20 mouse cellular contexts compared by ENCODE assay signal in genomic region chr5:75607971-75608370, GRCm38 (mm10). TPM values are rescaled to one million over a fixed set of nuclear protein-coding genes. Genes with fewer than 3 reads are reported as not detected.
A peak's percentile ranks its signal among the peaks of the same experiment; 100 is the strongest.
DNase-seq lines count a peak whose midpoint lies in the region; ATAC-seq and TF ChIP-seq lines count a peak whose summit lies in the region.
"Had no signal": no experiment of that assay in that cellular context is flagged by ENCODE, and none has a peak within 500 bp of the region (broad histone marks: within the 10 kb centered on the region; RNA-seq: fewer than 3 reads in every experiment).

No protein-coding gene starts in this region.

- H3K4me2 ChIP-seq in heart, embryonic 16.5 days (ENCODE audit: low read depth, low read length), result peak overlapping the region; percentile 46
- H3K4me2 ChIP-seq in liver, postnatal 0 days (ENCODE audit: low read depth, low read length), result 0 out of 2 replicates have a peak overlapping the region, but pooled peaks have one; percentile 7
- H3K4me2 ChIP-seq: hindbrain, embryonic 13.5 days; lung, embryonic 14.5 days; neural tube, embryonic 13.5 days; stomach, embryonic 15.5 days had no signal

- no peaks in the 10 kb centered on the region for H3K27me3 ChIP-seq in heart, embryonic 16.5 days (ENCODE audit: control insufficient read depth, insufficient read depth, low read length)
- H3K27me3 ChIP-seq in liver, postnatal 0 days (ENCODE audit: insufficient read depth, low read length), result no peaks in the 10 kb centered on the region
- H3K27me3 ChIP-seq: hindbrain, embryonic 13.5 days; neural tube, embryonic 13.5 days; stomach, embryonic 15.5 days had no signal

- no peaks in the 10 kb centered on the region for H3K36me3 ChIP-seq in heart, embryonic 16.5 days (ENCODE audit: control insufficient read depth, insufficient read depth)
- H3K36me3 ChIP-seq in liver, postnatal 0 days (replicated peaks; ENCODE audit: insufficient read depth, low read length), result no peaks in the 10 kb centered on the region
- H3K36me3 ChIP-seq: stomach, embryonic 15.5 days had no signal

- no peak overlapping the region for H3K27ac ChIP-seq in heart, embryonic 16.5 days (ENCODE audit: low read length)
- H3K27ac ChIP-seq in liver, postnatal 0 days (ENCODE audit: low read depth), result no peak overlapping the region
- H3K27ac ChIP-seq: embryonic facial prominence, embryonic 10.5 days; left cerebral cortex, adult 2 months; neural tube, embryonic 13.5 days; stomach, embryonic 15.5 days had no signal

- H3K4me1 ChIP-seq in heart, embryonic 16.5 days (ENCODE audit: control insufficient read depth, insufficient read depth, low read length), result peaks cover 14% of the 10 kb centered on the region
- H3K4me1 ChIP-seq in liver, postnatal 0 days (ENCODE audit: insufficient read depth), result no peaks in the 10 kb centered on the region
- H3K4me1 ChIP-seq: stomach, embryonic 15.5 days had no signal

- ATAC-seq in heart, embryonic 16.5 days (replicated peaks; ENCODE audit: extremely low read depth, insufficient read depth, low FRiP score), result no peak
- ATAC-seq in common myeloid progenitor, adult 5-6 weeks (replicated peaks; ENCODE audit: low read depth, poor library complexity, severe bottlenecking), result peak; percentile 54
- peak; percentile 40 for ATAC-seq in liver, postnatal 0 days
- ATAC-seq: forebrain, embryonic 16.5 days; intestine, postnatal 0 days had no signal

- peak overlapping the region; percentile 23 for H3K4me3 ChIP-seq in heart, embryonic 16.5 days (ENCODE audit: low read length)
- no peak overlapping the region for H3K4me3 ChIP-seq in liver, postnatal 0 days (ENCODE audit: low read depth, low read length)
- H3K4me3 ChIP-seq: embryonic facial prominence, embryonic 10.5 days; hindbrain, embryonic 13.5 days; left cerebral cortex, adult 2 months; neural tube, embryonic 13.5 days; stomach, embryonic 15.5 days had no signal

- no peaks in the 10 kb centered on the region for H3K9me3 ChIP-seq in heart, embryonic 16.5 days (replicated peaks; ENCODE audit: control insufficient read depth, low read length)
- H3K9me3 ChIP-seq in liver, postnatal 0 days (ENCODE audit: low read length), result no peaks in the 10 kb centered on the region
- H3K9me3 ChIP-seq: embryonic facial prominence, embryonic 10.5 days; hindbrain, embryonic 13.5 days; neural tube, embryonic 13.5 days; stomach, embryonic 15.5 days had no signal

- no peak for DNase-seq in heart, postnatal 10 days
- DNase-seq in MEL-GATA-1-ER (ENCODE audit: extremely low read depth, low read depth), result peak; percentile 73
- DNase-seq in liver, postnatal 0 days, result no peak
- DNase-seq in thymus, adult 18-20 months, result no peak
- DNase-seq in left cerebral cortex, postnatal 25 days (ENCODE audit: low spot score in 2 of 2), result no peak
- DNase-seq: cerebellum, adult 11 months; cerebellum, postnatal 14 days; kidney, postnatal 10 days; lung, postnatal 4 days; right cerebral cortex, postnatal 14 days had no signal

- H3K9ac ChIP-seq in heart, embryonic 16.5 days (ENCODE audit: low read length), result no peak overlapping the region
- no peak overlapping the region for H3K9ac ChIP-seq in liver, postnatal 0 days (replicated peaks)
- H3K9ac ChIP-seq: hindbrain, embryonic 13.5 days; lung, embryonic 14.5 days; neural tube, embryonic 13.5 days; stomach, embryonic 15.5 days had no signal

- no peak for TF ChIP-seq EP300 in liver, postnatal 0 days (IDR thresholded peaks at IDR 0.05; ENCODE audit: low read depth)

- intact Hi-C loops in heart, postnatal 10 days (cut with DNase I), result no loop called here
- intact Hi-C loops in left cerebral cortex, postnatal 25 days (cut with DNase I), result no loop called here

- WGBS in heart, embryonic 16.5 days, result 21% methylated on average over 12 of the region's 12 CpGs
- WGBS in liver, postnatal 0 days (ENCODE audit: insufficient replicate concordance), result 53% methylated on average over 12 of the region's 12 CpGs

- TF ChIP-seq CTCF in liver, postnatal 0 days (IDR thresholded peaks at IDR 0.05; ENCODE audit: low read depth), result no peak

RNA-seq across cellular contexts. Expression of gene Kit, which starts 33.3 kb away (rescaled TPM):
- polyA plus RNA-seq in heart, embryonic 16.5 days (2015; fragmentation: Nextera tagmentation; extraction: Ambion mirVana), result 13.0 TPM in 2 replicates
- total RNA-seq in heart, postnatal 10 days (2021), result 10 to 100 TPM in 1 of 2 experiments, 1 to 10 TPM in 1; 8.1 to 11.3 TPM
- total RNA-seq in common myeloid progenitor, adult 5-6 weeks (2017), result 183 and 195 TPM in 2 replicates
- 6.5 and 6.8 TPM in 2 replicates for polyA plus RNA-seq in liver, postnatal 0 days (2015; fragmentation: Nextera tagmentation; extraction: Ambion mirVana)
- 10 to 100 TPM; 31.3 to 32.1 TPM for total RNA-seq in left cerebral cortex, postnatal 25 days (2021)
